Mouse (Mus musculus): ENCODE results near the gene Dok5. TPM values are rescaled to one million over a fixed set of nuclear protein-coding genes. Genes with fewer than 3 reads are reported as not detected.

Dok5 gene
- total and polyA plus RNA-seq, 3 experiments: 0.26 to 0.45 (median 0.41) TPM

DNA sequence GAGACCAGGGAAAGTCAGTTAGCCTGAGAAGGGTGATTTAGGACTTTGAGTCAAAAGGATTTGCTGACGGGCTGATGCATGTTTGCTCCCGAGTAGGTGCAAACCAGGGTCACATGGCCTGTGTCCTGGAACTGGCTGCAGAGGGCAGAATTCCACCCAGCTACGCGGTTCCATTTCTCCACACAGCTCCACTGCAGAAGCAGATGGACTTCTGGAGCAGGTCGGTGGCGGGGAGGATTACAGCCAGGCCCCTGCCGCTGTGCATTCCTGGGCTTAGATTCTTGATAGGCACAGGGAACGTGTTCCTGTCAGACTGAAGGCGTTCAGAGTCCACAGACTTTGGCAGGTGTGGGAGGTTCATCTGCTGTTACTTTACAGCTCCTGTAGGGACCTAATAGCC, 131.2 kb downstream of the Dok5 start:
- DNase-seq: no peak

DNA sequence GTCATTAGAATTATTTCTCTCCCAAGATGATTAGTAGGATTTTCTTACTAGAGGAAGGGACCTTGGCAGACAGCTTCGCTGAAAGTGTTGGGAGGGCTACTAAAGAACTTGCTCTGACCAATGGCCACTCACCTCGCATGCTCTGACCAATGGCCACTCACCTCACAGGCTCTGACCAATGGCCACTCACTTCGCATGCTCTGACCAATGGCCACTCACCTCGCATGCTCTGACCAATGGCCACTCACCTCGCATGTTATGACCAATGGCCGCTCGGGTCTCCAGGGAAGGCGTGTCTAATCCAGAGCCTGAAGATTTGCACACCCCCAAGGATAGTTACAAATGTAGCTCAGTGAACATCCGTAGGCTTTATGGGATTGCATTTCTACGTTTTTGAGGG, 131.6 kb downstream of the Dok5 start:
- DNase-seq: no peak

DNA sequence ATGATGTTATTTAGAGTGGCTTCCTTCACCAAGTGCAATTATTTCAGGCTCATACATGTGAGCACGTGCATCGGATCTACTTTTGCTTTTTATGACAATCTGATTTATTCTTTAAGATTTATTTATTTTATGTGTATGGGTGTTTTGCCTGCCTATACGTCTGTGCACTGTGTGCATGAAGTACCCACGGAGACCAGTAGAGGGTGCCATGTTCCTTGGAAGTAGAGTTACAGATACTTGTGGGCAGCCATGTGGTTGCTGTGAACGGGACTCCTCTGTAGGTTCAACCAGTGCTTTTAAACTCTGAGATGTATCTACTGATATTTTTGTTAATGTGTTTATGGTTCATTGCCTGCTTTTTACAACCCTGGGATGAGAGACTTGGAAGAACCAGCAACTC, 132.4 kb downstream of the Dok5 start:
- DNase-seq: no peak

DNA sequence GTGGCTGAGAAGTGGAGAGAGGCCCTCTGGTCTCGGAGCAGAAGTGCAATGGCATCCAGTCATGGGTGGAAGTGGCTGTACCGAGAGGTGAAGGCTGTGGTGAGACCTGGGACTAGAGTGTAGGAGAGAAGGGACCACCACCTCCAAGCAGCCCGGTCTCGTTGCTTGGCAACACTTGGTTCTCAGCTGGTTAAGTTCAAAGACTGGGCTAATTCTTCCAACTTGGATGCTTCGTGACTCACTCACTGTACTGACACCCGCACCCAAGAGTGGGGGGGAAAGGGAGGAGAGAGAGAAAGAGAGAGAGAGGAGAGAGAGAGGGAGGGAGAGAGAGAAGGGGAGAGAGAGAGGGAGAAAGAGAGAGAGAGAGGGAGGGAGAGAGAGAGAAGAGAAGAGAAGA, 133.2 kb downstream of the Dok5 start:
- no peak for DNase-seq

DNA sequence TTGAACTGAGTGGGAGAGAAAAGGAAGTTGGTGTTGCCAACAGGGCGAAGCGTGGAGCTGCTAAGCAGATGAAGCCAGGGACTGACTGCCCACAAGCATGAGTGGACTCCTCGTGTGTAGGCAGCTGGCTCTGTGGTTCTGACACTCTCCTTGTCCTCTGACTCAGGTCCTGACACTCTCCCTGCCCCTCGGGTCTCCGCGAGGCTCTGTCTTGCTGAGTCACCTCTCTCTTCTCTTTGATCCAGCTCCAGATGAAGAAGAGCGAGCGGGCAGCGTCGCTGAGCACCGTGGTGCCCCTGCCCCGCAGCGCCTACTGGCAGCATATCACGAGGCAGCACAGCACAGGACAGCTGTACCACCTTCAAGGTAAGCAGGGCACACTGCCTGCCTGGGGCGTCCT, 139.0 kb downstream of the Dok5 start:
- peak; percentile 74 for DNase-seq

DNA sequence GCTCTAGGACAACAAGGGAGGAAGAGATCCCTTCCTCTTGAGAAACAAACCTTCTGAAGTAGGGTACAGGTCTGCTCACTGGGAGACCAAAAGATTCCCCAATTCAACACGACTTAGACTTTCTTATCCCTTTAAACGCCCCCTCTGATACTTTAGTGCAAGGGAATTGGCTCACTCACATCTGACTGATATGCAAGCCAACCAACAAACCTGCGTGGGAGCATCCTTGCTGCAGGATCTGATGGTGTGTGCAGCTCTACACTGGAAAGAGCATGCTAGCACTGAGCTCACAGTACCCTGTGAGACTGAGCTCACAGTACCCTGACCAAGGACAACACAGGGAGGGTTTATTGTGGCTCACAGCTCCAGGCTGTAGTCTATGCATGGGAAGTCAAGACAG, 139.9 kb downstream of the Dok5 start:
- no peak for DNase-seq

DNA sequence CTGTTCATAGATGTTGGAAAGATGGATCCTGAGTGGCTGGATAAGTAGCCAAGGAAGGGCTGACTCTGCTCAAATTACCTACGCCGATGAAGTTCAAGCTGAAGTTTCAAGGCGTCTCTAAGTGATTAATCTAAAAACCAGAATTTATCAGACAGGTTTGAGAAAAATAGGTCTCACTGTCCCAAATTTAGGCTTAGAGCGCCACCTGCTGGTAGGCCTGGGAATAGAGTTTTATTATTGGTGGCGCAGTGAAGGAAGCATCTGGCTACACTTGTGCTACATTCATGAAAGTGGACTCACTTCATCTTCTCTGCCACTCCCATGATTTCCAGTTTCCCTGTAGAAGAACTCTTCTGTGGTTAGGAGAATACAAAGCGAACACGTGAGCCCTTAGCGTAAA, 141.8 kb downstream of the Dok5 start:
- DNase-seq: peak; percentile 66

DNA sequence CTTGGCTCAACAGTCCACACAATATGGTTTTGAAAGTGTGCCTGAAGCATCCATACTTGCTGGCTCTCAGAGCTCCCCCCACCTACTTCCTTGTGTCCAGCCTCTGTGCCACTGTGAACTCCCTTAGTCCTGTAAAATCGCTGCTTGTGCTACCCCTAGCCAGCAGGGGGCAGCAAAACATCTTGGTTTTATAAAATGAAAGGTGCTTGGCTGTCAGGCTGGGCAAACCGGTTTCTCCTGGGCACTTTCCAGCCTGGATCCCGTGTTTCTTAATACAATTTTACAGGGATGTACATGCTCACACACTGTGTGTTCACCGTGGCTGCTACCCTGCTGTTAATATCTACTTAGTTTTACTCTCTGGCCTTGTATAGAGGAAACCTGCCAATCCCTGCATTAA, 145.9 kb downstream of the Dok5 start:
- peak; percentile 68 for DNase-seq

DNA sequence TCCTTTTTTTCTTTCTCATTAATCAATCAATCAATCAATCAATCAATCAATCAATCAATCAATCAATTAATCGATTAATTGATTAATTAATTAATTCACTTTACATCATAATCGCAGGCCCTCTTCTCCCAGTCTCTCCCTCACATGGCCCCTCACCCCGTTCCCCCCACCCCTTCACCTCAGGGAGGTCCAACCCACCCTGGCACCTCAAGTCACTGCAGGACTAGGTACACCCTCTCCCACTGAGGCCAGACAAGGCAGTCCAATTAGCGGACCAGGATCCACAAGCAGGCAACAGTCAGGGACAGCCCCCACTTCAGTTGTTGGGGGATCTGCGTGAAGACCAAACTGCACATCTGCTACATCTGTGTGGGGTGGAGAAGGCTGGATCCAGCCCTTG, 146.3 kb downstream of the Dok5 start:
- DNase-seq: no peak

DNA sequence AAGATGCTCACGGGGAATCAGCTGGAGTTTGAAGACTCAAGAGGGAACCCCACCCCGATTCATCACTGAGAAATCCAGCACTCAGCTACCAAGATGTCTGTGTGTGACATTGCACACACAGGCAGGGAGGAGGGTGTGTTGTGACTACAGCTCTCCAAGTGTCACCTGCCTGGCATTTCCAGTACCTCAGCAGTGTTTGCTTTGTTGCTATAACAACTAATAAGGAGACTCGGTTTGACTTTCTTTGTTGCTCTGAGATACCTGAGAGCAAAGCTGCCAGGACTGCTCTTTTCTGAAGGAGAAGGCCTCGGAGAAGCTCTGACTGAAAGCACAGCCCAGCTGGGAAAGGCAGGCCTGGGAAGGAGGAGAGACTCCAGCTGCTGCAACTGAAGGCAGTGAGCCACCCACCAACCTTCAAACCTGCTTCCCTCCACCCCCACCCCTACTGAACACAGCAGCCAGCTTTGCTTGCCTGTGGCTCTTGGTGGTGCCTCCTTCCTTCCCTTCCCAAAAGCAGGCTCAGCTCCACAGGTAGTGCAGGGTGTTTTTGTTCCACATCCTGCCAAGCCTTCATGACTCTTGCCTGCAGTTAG, 152.7 kb downstream of the Dok5 start:
- no peak for DNase-seq

DNA sequence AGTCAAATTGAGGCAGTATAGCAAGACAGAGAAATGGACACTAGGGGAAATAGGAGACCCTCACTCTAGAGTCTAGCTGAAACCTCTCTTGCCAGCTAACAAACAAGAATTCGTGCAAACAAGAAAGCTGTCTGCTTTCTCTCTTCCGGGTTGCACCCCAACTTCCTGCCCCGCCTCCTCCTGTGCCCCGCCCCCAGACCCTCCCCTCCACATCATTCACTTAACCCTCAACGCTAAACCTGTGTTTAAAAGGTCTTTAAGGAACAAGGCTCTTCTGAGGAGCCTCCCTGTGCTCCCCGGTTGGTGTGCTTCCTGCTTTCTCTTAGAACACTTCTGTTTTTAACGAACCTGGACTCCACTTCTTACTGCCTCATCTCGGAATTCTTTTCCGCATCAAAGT, 156.4 kb downstream of the Dok5 start:
- no peak for DNase-seq

DNA sequence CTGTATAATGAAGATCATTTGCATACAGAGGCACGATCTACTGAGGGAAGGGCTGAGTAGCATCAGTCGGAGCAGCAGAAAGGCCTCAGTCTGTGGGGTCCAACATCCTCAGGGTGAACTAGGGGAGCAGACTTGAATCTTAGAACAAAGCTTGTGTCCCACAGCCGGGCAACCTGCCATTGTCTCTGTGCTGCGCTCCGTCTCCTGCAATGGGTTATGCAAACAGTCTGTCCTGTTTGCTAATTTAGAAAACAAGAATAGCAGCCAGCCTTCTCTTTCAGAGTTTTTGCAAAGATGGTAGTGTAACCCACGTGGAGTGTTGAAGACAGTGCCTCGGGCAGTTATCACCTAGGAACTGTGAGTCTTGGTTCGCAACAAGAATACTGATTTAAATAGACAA, 163.5 kb downstream of the Dok5 start:
- DNase-seq: no peak

DNA sequence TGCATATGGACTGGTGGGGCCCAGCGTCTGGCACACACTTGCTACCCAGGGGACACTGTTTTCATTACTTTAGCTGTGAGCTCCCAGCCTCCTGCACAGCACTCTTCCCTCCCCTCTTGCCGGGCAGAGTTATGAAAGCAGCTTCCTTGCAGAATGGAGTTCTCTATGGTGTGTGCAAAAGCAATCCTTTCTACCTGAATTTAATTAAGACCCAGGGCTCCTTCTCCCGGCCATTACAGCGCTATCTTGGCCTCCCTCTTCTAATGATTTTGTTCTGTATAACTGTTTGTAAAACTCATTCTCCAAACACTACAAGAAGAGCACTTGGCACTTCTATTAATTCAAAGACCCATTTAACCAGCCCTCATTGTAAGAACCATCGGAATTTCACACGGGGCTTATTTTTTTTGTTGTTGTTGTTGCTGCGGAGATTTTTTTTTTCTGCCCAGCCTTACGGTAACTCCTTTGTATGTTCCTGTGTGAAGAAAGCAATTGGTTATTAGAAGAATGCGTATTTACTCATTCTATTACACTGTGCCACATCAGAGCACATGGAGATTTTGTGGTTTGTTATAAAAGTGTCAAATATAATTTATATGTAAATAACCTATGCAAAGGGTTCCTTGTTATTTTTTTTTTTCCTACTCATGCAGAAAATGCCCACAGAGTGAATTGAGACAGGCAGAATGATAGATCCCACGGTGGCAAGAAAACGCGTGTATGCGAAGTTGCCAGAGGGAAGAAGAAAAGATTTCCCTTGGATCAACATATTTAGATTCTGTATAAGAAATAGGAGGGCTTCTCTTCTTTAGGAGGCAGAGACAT, 170.8 kb downstream of the Dok5 start:
- no peak for DNase-seq

DNA sequence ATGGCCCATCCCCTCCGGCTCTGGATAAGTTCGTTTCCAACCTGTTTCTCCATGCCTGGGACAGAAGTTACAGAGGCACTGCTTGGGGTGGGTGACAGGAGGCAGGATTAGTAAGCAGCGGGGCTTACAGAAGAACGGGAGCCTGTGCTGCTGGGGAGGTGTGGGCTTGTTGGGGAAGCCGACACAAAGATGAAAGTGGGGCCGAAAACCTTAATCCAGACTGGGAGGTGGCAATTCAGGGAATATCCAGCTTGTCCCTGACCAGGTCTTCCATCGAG, 171.4 kb downstream of the Dok5 start:
- no peak for DNase-seq

DNA sequence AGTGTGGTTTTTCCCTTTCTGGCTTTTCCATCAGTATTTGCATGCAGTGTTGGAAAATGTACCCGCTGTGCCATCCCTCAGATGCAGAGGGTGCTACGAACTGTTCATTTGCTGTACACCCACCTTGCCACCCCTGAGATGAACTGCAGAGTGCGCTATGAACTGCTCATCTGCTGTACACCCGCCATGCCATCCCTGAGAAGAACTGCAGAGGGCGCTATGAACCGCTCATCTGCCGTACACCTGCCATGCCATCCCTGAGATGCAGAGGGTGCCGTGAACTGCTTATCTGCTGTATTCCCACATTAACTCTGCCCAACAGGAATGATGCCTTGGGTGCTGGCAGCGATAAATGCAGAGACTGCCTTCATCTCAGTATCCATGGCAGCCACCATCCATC, 171.8 kb downstream of the Dok5 start:
- DNase-seq: no peak

DNA sequence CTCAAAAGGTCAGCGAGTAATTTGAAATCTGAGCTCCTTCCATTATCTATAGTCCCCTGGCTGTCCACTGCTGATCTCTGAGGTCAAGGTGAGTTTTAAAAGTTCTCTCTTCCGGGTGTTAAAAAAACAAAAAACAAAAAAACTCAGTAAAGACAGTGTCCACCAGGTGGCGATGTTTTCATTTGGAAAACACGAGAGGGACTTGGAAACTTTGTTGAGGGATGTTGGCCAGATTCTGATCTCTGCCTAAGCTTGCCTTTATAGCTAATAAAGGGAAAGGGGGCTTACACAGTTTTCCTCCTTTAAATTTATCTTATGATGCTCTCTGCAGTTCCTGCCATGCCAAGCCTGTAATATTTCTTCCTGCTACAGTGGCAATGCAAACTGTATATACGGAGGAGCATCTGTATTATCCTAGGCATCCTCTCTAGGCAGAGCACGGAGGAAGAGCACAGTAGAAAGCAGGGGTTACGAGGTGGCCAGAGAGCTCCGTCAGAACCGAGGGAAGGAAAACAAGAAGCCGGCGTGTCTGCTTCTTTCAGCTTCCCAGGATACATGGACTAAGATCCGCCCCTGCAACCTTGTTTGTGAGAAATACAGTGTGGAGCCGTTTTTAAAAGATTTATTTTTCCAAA, 181.1 kb downstream of the Dok5 start:
- peak; percentile 24 for DNase-seq

DNA sequence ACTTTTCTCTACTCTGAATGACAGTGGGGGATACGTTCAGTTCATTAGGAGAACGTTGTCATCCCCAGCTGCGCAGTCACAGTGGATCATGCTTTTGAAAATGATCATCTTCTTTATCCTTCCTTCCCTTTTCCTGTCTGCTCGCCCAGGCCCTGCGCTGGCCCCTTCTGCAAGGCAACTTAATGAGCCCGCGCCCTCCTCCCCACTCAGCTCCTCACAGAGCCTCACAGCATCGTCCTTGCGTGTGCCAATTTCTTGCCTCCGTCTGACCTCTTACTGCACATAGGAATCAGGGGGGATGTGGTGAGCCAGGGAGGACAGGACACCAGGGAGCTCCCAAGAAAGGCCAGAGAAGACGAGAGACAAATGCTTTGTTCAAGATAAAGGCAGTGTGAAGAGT, 182.3 kb downstream of the Dok5 start:
- no peak for DNase-seq

DNA sequence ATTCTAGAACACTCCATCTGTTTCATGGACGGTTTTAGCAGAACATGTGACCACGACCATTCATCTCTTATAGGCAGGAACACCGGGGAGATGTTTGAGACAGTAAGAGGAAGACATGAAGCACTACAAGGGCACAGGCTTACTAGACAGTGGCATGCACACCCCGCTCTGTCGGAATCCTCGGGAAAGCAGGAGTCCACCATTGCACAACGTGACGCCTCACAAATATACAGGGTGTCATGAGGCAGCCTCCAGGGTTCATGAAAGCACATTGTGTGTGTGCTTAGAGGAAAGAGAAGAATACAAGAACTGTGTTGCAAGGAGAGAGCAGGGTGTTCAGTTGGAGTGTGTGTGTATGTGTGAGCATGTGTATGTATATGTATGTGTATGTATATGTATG, 184.0 kb downstream of the Dok5 start:
- DNase-seq: no peak

DNA sequence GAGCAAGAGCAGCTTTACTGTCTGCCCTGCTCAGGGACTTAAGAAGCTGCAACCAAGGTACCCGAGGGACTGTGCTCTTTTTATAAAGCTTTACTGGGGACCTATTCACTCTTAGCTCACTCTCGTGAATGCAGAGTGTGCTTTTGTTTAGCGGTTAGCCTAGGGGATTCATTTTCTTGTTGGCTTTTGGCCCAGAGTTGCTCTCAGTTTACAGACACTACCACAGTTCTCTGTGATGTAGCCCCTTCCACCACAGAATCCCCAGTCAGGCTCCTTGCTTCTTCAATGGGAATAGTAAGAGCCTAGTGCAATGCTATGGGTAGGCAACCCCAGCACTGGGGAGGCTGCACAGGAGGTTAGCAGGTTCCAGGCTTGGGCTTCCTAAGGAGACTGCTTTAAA, 190.7 kb downstream of the Dok5 start:
- DNase-seq: no peak

DNA sequence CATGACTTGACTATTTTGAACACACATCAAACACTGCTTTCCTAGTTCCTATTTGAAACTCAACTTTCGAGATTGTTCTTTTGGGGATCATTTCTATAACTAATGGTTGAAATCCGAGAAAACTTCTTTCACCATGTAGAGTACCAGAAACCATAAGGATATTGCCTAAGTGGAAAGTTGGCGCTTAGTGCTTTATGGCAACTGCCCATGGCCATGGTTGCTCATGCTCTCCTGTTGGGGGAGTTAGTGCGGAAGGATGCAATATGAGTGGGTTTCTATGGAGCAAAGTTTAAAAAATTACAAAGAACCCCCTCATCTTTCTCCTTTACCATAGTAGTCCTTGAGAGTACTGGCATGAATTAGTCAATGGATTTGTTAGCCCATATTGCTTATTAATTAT, 192.5 kb downstream of the Dok5 start:
- DNase-seq: no peak

DNA sequence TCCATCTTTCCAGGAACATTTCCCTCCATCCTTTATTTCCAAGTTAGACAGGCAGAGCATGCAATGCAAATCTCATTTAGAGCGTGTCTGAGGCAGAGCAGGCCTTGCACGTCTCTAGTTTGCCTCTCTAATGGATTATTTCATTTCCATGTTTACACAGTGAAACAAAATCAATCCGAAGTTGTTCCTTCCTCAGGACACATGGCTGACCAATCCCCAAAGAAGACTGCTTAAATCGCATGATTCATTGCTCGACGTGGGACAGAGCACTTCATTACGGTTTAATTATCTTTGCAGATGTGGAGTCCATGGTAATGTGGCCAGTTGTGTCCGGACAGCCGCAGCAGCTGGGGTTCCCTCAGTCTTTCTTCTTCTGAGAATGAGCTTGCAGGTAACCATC, 194.6 kb downstream of the Dok5 start:
- no peak for DNase-seq
